Mouse (Mus musculus): ENCODE results near the gene Lcn12. TPM values are rescaled to one million over a fixed set of nuclear protein-coding genes. Genes with fewer than 3 reads are reported as not detected.
A peak's percentile ranks its signal among the peaks of the same experiment; 100 is the strongest.

The Lcn12 gene
- polyA plus RNA-seq, 1 experiment from 2014 or later = not detected

DNA sequence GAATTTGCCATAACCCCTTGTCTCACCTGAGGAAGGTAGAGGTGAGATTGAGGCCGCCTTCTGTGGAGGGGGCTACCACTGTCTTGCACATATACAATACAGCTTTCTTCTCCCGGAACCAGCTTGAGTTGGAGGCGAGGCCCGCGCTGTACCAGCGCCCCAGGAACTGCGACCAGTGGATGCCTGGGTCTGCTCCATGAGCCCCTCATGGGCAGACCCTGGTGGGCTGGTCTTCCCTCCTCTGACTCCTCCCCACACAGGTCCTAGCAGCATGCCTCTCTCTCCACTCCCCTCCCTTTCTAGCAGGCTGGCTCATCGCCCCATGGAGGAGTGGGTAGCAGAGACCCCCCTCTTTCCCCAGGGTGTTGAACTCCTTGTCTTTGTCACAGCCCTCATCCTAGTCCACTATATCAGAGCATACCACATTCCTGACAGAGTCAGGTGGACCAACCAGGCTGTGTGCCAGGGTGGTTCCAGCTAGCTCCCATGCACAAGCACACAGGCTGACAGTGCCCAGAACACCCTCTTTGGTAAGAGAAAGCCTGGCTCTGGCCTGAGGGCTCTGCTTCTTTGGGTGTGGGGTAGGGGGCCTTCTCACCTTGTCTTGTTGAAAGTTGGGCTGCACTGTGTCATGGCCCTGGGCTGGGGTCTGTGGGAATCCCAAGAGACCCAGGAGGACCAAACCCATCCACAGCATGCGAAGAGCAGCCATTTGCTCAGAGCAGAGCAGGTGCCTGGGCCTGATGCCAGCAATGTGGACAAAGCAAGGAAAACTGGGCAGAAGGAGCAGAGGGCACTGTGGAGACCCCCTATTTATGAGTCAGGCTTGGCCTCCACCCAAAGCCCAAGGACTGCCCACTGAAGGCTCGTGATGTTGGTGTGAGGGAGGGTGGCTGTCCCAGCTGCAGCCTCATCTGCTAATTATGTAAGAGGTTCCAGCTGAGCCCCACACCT lies 24.5 kb downstream of the Lcn12 start:
- ATAC-seq (ENCODE audit: low read depth) = no peak
- Histone ChIP-seq H3K4me3 (replicated peaks) (no peak overlapping the region), H3K27me3 (no peaks in the 10 kb centered on the region), H3K4me1 (replicated peaks) (peaks cover 13% of the 10 kb centered on the region), H3K36me3 (no peaks in the 10 kb centered on the region), H3K9ac (no peak overlapping the region), H3K27ac (no peak overlapping the region), H3K9me3 (replicated peaks) (no peaks in the 10 kb centered on the region), H3K4me2 (no peak overlapping the region)
- WGBS (ENCODE audit: insufficient replicate concordance) = 68% methylated on average over 10 of the region's 10 CpGs
- no peak for DNase-seq

DNA sequence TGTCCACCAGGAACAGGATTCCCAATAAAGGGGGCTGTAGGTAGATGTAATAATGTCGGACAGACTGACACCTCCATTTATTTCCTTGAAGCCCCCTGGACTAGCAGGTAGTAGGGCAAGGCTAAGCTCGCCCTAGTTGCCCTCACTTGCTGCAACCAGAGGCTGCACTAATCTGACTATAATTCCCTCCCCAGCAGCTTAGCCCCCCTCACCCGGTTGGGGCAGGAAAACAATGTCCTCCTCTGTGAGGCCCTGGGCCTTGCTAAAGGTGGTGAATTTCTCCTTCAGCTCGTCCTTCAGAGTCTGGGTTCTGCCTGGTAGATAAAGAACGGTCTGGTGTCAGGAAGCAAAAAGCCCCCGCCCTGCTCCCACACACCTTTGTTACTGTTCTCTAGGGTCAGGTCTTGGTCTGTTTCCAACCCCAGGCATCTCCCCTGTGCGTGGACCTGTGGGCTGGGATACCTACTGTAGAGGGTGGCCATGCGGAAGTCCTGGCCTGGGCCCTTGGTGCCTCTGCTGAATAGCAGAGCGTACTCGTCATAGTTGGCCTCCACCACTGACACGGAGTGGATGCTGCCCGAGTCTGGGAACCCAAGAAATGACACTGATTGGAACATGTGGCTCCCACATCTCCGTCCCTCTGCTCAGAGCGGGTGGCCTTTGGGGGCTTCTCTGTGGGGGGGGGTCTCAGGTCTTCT lies 26.0 kb downstream of the Lcn12 start:
- H3K27me3 ChIP-seq = no peaks in the 10 kb centered on the region
- no peaks in the 10 kb centered on the region for H3K36me3 ChIP-seq
- ATAC-seq (ENCODE audit: low read depth) = no peak
- H3K27ac ChIP-seq = no peak overlapping the region
- no peaks in the 10 kb centered on the region for H3K9me3 ChIP-seq (replicated peaks)
- no peak for DNase-seq
- H3K9ac ChIP-seq = no peak overlapping the region
- H3K4me2 ChIP-seq = no peak overlapping the region
- H3K4me3 ChIP-seq (replicated peaks) = no peak overlapping the region
- H3K4me1 ChIP-seq (replicated peaks) = peaks cover 13% of the 10 kb centered on the region
- 61% methylated on average over 14 of the region's 14 CpGs for WGBS (ENCODE audit: insufficient replicate concordance)

DNA sequence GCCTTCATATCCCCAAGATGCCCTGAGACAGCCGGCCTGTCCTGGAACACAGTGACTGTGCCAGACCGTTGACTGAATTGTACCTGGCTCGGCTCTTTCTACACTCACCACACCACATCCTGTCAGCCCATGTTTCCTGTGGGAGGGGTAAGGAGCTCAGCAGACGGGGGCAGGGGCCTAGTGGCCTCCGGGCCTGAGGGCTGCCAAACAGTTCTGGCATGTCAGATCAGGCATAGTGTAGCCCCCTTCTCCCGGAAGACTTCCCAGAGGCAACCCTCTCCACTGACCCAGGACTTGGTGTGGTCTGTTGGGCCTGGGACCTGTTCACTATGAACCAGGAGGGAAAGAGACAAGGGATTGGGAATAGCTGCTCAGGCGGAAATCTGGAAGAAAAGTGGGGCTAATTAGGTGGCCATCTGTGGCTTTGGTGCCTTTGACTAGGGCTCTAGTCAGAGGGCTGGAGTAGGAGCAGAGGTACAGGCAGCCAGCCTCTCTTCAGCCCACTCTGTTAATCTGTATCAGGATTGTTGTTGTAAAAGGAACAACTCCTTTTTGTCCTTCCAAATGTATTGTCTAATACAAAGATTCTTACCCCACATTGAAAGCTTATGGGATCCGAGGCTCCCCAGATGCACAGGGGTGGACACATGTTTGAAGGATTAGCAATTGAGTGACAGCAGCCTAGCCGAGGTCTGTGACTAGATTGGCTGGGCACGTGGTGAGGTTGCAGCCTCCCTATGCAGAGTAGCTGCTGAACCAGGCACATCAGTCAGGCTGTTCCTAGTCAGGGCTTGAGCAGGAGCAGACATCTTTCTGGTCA lies 27.7 kb downstream of the Lcn12 start:
- Histone ChIP-seq H3K27ac (no peak overlapping the region), H3K9me3 (replicated peaks) (no peaks in the 10 kb centered on the region), H3K4me2 (peak overlapping the region; percentile 12; the same call in 1 of the 2 replicates), H3K4me3 (replicated peaks) (no peak overlapping the region), H3K27me3 (no peaks in the 10 kb centered on the region), H3K36me3 (no peaks in the 10 kb centered on the region), H3K4me1 (replicated peaks) (peaks cover 22% of the 10 kb centered on the region), H3K9ac (no peak overlapping the region)
- ATAC-seq (ENCODE audit: low read depth) (no peak), DNase-seq (no peak)
- WGBS (ENCODE audit: insufficient replicate concordance) = 15% methylated on average over 10 of the region's 10 CpGs

DNA sequence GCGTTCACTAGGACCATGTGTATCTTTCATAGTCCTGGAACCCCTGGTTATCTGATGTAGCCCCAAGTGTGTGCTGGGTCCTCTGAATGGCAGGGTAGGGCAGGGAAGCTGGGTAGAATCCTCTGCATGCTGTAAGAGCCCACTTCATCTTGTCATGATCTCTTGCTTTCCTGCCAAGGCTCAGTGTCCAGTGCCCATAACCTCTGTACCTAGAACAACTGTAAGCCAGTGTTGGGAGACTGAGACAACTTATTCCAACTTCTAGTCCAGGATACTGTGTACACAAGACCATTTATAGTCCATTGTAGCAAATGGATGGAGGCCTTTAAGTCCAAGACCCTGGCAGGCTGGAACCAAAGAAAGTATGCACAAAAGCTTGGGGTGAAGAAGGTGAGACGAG lies 28.5 kb downstream of the Lcn12 start:
- 40% methylated on average over 2 of the region's 2 CpGs for WGBS (ENCODE audit: insufficient replicate concordance)
- ATAC-seq (ENCODE audit: low read depth) = no peak
- peak overlapping the region; percentile 12; the same call in 1 of the 2 replicates for H3K4me2 ChIP-seq
- DNase-seq = no peak
- no peak overlapping the region for H3K4me3 ChIP-seq (replicated peaks)
- H3K9ac ChIP-seq = no peak overlapping the region
- no peaks in the 10 kb centered on the region for H3K9me3 ChIP-seq (replicated peaks)
- no peaks in the 10 kb centered on the region for H3K27me3 ChIP-seq
- peaks cover 26% of the 10 kb centered on the region for H3K4me1 ChIP-seq (replicated peaks)
- H3K27ac ChIP-seq = peak overlapping the region; percentile 18
- no peaks in the 10 kb centered on the region for H3K36me3 ChIP-seq

DNA sequence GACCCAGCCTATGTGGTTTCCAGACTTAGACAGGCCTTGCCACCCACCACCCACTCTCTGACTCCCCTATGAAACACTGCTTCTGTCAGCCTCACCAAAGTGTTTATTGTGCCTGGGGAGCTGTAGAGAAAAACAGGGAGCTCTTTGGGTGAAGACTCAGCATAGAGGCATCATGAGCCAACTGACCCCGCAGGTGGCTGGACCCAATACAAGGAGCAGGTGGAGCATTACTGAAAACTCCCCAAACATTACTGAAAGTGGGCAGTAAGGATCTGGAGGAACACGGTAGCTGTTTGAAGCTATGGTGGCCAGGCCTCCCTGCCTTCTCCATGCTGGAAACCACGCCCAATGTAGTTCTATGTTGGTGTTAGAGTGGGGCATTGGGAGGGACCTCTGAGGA lies 30.1 kb downstream of the Lcn12 start:
- Histone ChIP-seq H3K9ac (no peak overlapping the region), H3K27ac (no peak overlapping the region), H3K36me3 (no peaks in the 10 kb centered on the region), H3K9me3 (replicated peaks) (no peaks in the 10 kb centered on the region), H3K4me2 (no peak overlapping the region), H3K4me1 (replicated peaks) (peaks cover 42% of the 10 kb centered on the region), H3K27me3 (no peaks in the 10 kb centered on the region), H3K4me3 (replicated peaks) (no peak overlapping the region)
- no peak for ATAC-seq (ENCODE audit: low read depth)
- DNase-seq = no peak
- 67% methylated on average over 3 of the region's 3 CpGs for whole genome bisulfite sequencing (ENCODE audit: insufficient replicate concordance)

DNA sequence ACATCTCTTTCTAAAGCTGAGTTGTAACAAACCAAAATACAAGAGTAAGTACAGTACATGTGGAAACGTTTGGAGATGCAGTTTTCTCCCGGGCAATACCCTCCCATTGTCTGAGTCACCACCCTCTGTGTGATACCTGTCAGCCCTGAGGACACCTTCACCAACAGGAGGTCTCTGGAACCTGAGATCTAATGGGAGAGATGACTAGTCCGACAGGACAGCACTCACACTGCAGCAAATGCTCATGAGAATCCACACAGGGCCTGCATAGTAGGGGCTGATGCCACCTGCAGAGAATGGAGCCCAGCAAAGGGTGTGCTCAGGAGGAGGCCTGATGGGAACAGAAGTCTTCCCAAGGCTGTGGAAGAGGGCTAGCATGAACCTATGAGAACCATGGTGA lies 32.3 kb downstream of the Lcn12 start:
- Histone ChIP-seq H3K36me3 (peaks cover 5% of the 10 kb centered on the region), H3K9ac (peak overlapping the region; percentile 28; the same call in 1 of the 2 replicates), H3K9me3 (replicated peaks) (no peaks in the 10 kb centered on the region), H3K27me3 (no peaks in the 10 kb centered on the region), H3K4me1 (replicated peaks) (peaks cover 50% of the 10 kb centered on the region), H3K4me2 (peak overlapping the region; percentile 96), H3K4me3 (replicated peaks) (peak overlapping the region; percentile 78), H3K27ac (peak overlapping the region; percentile 79)
- ATAC-seq (ENCODE audit: low read depth) (no peak), DNase-seq (no peak)
- WGBS (ENCODE audit: insufficient replicate concordance) = 19% methylated on average over 3 of the region's 3 CpGs

DNA sequence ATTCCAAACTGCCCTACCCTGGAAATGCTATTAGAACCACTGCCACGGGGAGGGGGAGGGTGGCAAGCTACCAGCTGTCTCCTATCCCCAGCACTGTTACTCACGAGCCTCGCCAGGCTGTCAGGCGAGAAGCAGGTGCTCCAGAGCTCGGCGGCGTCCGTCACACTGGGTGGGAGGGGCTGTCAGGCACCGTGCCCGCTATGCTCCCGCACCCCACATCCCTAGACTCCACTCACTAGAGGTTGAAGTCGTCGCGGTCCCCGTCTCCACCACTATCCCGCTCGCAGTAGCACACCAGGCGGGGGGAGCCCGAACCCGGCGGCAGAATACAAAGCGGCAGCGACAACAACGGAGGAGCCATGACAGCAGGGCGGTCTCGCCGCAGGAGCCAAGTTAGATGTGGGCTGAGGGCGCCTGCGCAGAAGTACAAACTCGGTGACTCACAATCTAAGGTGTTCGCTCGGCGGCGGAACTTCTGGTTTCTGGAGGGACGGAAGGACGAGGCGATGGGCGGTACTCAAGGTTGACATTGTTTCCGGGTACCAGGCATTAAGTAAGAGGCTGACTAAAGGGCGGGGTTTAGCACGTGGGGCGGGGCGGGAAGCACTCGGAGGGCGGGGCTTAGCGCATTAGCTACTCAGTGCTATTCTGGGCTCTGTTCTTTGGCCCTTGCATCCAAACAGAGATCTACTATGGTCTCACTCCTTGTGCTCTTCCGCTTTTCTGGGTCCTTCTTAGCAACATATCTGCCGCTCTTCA lies 33.0 kb downstream of the Lcn12 start, which contains the start of gene Paxx:
Gene Paxx, minus strand, starts transcription at position 544 of the 759 bp plus-strand sequence.
- ATAC-seq (ENCODE audit: low read depth) = peak; percentile 88
- H3K9me3 ChIP-seq (replicated peaks) = no peaks in the 10 kb centered on the region
- under 1% methylated on average over 48 of the region's 48 CpGs for WGBS (ENCODE audit: insufficient replicate concordance)

DNA sequence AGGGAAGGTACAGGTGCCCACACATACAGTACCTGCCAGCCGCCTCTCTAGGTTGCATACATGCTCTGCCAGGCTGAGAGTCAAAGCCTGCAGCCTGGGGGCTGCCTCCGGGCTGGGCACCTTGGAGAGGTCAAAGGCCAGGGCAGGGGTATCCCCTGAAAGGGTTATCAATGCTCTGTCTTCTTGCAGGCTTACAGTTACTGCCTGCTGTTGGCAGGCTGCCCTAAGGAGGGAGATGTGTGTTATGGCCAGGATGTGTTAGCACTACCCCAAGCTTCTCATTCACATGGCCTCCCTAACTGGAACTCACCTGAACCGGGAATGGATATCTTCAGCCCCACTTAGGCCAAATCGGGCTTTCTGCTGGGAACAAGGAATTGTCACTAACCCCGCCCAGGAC lies 33.6 kb downstream of the Lcn12 start:
- WGBS (ENCODE audit: insufficient replicate concordance) = 39% methylated on average over 5 of the region's 5 CpGs
- Histone ChIP-seq H3K27me3 (no peaks in the 10 kb centered on the region), H3K27ac (peak overlapping the region; percentile 89), H3K4me3 (replicated peaks) (peak overlapping the region; percentile 78), H3K9me3 (replicated peaks) (no peaks in the 10 kb centered on the region), H3K4me2 (peak overlapping the region; percentile 96), H3K4me1 (replicated peaks) (peaks cover 45% of the 10 kb centered on the region), H3K36me3 (peaks cover 5% of the 10 kb centered on the region), H3K9ac (peak overlapping the region; percentile 85)
- no peak for DNase-seq
- ATAC-seq (ENCODE audit: low read depth) = no peak

More for the DNA sequence above, 33.0 kb downstream of the Lcn12 start, which contains the start of gene Paxx:
- Histone ChIP-seq H3K27me3 (no peaks in the 10 kb centered on the region), H3K36me3 (peaks cover 5% of the 10 kb centered on the region), H3K9ac (peak within 1 kb of the TSS; percentile 85), H3K4me3 (replicated peaks) (peak within 1 kb of the TSS; percentile 78), H3K4me1 (replicated peaks) (peaks cover 51% of the 10 kb centered on the region), H3K4me2 (peak within 1 kb of the TSS; percentile 96), H3K27ac (peak within 1 kb of the TSS; percentile 89)
- peak; percentile 88 for DNase-seq

DNA sequence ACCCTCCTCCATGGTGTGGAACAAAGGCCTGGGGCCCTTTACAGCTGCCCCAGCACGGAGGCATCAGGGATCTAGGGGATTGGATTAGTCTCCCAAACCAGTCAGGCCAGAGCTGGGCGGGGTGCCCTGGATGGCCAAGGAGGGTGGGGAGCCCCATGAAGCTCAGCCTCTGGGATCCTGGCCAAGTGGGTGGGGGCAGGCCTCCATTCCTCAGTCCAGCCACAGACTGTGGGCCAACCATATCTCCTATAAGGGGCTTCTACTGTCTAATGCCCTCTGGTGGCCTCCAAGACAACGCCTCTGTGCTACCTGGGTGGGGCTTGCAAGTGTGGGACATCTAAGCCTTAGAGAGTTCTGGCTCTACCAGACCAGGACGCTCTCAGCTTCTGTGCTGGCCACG lies 34.8 kb downstream of the Lcn12 start:
- no peaks in the 10 kb centered on the region for H3K27me3 ChIP-seq
- peaks cover 5% of the 10 kb centered on the region for H3K36me3 ChIP-seq
- H3K4me3 ChIP-seq (replicated peaks) = no peak overlapping the region
- no peaks in the 10 kb centered on the region for H3K9me3 ChIP-seq (replicated peaks)
- no peak overlapping the region for H3K27ac ChIP-seq
- H3K4me1 ChIP-seq (replicated peaks) = peaks cover 40% of the 10 kb centered on the region
- WGBS (ENCODE audit: insufficient replicate concordance) = 75% methylated on average over 5 of the region's 5 CpGs
- DNase-seq (no peak), ATAC-seq (ENCODE audit: low read depth) (no peak)
- H3K9ac ChIP-seq = no peak overlapping the region
- H3K4me2 ChIP-seq = no peak overlapping the region

DNA sequence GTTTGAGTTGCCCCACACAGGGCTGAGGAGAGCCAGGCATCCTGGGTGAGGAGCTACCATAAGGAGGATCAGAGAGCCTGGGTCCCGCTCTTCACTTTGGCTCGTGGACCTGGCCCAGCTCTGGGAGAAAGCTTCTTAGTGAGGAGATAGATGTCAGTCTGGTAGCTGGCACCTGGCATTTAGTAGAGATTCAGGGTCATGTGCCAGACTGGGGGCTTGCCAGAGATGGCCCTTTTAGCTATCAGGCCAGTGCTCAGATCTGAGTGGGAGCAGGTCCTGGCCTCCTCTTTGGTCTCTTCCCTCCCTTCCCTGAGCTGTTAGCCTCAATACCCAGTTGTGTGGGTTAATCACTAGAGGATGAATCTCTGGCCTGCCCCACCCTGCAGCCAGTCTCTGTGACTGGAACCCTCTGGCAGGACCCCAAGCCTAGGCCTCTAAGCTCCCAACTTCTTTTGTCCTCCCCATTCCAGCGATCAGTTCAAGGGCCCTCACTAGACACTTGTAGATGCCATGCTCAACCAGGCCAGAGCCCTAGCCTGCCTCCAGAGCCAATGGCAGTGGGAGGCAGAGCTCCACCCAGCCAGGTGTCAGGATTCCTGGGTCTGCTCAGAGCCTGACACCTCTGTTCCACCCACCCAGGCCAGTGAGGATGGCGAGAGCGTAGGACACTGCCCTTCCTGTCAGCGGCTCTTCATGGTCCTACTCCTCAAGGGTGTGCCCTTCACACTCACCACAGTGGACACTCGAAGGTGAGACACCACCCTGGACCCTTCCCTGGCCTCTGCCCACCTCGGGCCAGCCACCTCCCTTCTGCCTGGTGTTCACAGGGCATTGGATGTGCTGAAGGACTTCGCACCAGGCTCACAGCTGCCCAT lies 36.5 kb downstream of the Lcn12 start:
- WGBS (ENCODE audit: insufficient replicate concordance) = 73% methylated on average over 9 of the region's 9 CpGs
- H3K9ac ChIP-seq = no peak overlapping the region
- H3K27ac ChIP-seq = no peak overlapping the region

More for the DNA sequence above, 36.5 kb downstream of the Lcn12 start:
- peaks cover 40% of the 10 kb centered on the region for H3K4me1 ChIP-seq (replicated peaks)
- H3K9me3 ChIP-seq (replicated peaks) = no peaks in the 10 kb centered on the region
- no peak for ATAC-seq (ENCODE audit: low read depth)
- H3K27me3 ChIP-seq = no peaks in the 10 kb centered on the region
- H3K4me3 ChIP-seq (replicated peaks) = no peak overlapping the region
- no peak for DNase-seq
- H3K4me2 ChIP-seq = no peak overlapping the region
- H3K36me3 ChIP-seq = peaks cover 5% of the 10 kb centered on the region
